Mouse (Mus musculus): ENCODE measurements around the gene Cfap157. TPM values are rescaled to one million over a fixed set of nuclear protein-coding genes. Genes with fewer than 3 reads are reported as not detected.

Gene Cfap157
- polyA plus RNA-seq (2016; fragmentation: Nextera tagmentation; extraction: Ambion mirVana), result 0.85 and 1.5 TPM in 2 replicates

DNA sequence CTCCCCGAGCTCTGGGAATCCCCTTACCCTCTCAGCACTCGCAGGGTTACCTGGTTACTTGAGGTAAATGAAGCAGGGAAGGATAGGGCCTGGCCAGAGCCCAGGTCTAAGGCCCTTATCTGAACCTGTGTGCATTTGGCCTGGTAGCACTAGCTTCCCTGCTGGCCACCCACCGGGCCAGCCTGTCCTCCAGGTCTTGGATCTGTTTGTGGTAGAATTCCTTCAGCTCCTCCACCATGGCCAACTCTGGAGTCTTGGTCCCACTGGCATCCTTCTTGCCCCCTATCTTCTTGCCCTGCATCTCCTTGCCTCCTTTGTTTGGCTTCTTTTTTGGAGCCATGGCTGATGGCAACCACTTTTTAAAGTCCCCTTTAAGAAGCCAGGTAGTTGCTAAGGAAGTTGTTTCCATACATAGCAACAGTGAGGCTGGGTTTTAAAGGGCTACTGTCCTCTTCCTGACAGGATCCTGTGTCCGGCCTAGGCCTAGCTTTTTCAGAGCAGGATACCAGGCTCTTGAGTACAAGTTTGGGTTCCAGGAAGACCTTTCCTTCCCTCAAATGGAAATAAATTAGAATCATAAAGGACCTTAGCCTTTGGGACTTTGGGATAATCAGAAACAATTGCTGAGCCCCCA is at the start of gene Cfap157:
TSS of gene Cfap157 (minus strand) at position 381 of the 634 bp plus-strand sequence.
- whole genome bisulfite sequencing, result 69% methylated on average over 4 of the region's 4 CpGs
- H3K9me3 ChIP-seq (replicated peaks), result no peaks in the 10 kb centered on the region
- no peak for ATAC-seq (ENCODE audit: low FRiP score)
- no peak within 1 kb of the TSS for H3K4me2 ChIP-seq (replicated peaks)
- H3K4me1 ChIP-seq, result no peaks in the 10 kb centered on the region; the same call in 1 of the 2 replicates
- H3K36me3 ChIP-seq, result peaks cover 10% of the 10 kb centered on the region; the same call in 1 of the 2 replicates
- no peak within 1 kb of the TSS for H3K9ac ChIP-seq
- no peak within 1 kb of the TSS for H3K27ac ChIP-seq
- H3K27me3 ChIP-seq, result no peaks in the 10 kb centered on the region
- H3K4me3 ChIP-seq, result no peak within 1 kb of the TSS

DNA sequence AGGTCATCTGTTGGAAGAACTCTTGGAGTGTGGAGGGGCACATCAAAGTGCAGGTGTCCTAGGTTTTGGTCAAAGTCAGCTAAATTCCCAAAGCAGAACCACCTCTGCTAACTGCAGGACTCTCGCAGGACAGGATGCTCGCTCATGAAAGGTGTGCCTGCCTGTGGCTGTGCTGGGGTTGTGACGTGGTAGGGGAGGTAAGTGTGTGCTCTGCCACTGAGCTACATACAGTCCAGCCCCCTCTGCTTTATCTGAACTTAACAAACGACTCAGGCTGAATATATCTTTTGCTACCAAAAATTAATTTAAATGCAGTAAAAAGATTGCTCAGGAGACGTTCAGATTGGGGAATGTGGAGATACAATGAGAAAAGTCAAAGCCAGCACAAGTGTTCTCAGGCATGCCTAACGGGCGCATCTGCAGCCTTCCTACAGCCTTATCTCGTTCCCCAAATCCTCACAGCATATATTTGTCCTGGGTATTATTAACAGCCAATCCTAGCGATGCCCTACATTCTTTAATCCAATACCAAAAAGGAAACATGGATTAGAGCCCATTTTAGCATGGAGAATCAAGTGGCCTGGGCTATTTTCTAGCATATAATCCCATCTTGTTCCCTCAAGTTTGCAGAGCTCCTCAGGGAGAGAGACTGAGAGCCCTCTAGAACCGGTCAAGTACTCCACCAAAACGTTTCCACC is 44.9 kb upstream of the Cfap157 start:
- 85% methylated on average over 11 of the region's 11 CpGs for WGBS
- peaks cover 10% of the 10 kb centered on the region for H3K4me1 ChIP-seq
- no peak for ATAC-seq (ENCODE audit: low FRiP score)
- no peak overlapping the region for H3K9ac ChIP-seq
- H3K9me3 ChIP-seq (replicated peaks), result no peaks in the 10 kb centered on the region
- H3K36me3 ChIP-seq, result no peaks in the 10 kb centered on the region
- no peak overlapping the region for H3K27ac ChIP-seq
- no peak overlapping the region for H3K4me3 ChIP-seq
- no peaks in the 10 kb centered on the region for H3K27me3 ChIP-seq
- H3K4me2 ChIP-seq (replicated peaks), result no peak overlapping the region

DNA sequence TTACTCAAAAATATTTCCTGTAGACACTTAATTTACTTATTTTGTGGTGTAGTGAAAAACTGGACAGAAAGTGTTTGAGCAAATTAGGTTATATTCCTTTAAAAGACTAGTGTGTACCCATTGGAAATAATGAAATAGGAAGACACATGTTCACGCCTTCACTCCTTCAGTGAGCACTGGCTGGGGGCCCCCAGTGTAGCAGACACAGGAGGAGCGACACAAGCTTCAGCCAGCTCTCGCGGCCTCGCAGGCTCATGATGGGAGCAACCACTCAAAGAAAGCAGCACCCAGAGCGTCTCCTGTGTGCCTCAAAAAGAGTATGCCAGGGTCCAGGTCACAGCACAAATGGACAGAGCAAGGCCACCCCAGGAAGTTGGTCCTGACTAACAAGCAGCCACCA is 41.6 kb upstream of the Cfap157 start:
- H3K9me3 ChIP-seq (replicated peaks), result no peaks in the 10 kb centered on the region
- H3K4me2 ChIP-seq (replicated peaks), result no peak overlapping the region
- 0 out of 2 replicates have a peak, but pooled peaks cover under 1% of the 10 kb centered on the region for H3K36me3 ChIP-seq
- WGBS, result 84% methylated on average over 6 of the region's 6 CpGs
- H3K4me3 ChIP-seq, result no peak overlapping the region
- peaks cover 21% of the 10 kb centered on the region for H3K4me1 ChIP-seq
- H3K27me3 ChIP-seq, result no peaks in the 10 kb centered on the region
- no peak for ATAC-seq (ENCODE audit: low FRiP score)
- no peak overlapping the region for H3K27ac ChIP-seq
- no peak overlapping the region for H3K9ac ChIP-seq

DNA sequence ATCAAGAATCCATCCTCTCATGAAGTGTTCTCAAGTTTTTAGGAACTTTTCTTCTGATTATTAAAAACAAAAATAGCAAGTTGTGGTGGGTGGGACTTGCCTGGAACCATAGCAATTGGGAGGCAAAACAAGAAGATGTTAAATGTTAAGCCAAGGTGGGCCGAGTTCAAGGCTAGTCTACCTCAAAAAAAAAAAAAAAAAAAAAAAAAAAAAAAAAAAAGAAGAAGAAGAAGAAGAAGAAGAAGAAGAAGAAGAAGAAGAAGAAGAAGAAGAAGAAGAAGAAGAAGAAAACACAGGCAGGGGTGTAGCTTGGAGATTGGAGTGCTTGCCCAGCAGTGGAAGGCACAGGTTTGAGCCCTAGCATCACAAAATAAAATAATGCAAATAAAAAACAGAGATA is 40.5 kb upstream of the Cfap157 start:
- H3K27ac ChIP-seq, result peak overlapping the region; percentile 71
- peaks cover 21% of the 10 kb centered on the region for H3K4me1 ChIP-seq
- H3K36me3 ChIP-seq, result 0 out of 2 replicates have a peak, but pooled peaks cover 6% of the 10 kb centered on the region
- H3K4me2 ChIP-seq (replicated peaks), result no peak overlapping the region
- H3K27me3 ChIP-seq, result no peaks in the 10 kb centered on the region
- 65% methylated on average over 1 of the region's 1 CpGs for WGBS
- H3K9ac ChIP-seq, result no peak overlapping the region
- no peak for ATAC-seq (ENCODE audit: low FRiP score)
- H3K4me3 ChIP-seq, result no peak overlapping the region
- H3K9me3 ChIP-seq (replicated peaks), result no peaks in the 10 kb centered on the region

DNA sequence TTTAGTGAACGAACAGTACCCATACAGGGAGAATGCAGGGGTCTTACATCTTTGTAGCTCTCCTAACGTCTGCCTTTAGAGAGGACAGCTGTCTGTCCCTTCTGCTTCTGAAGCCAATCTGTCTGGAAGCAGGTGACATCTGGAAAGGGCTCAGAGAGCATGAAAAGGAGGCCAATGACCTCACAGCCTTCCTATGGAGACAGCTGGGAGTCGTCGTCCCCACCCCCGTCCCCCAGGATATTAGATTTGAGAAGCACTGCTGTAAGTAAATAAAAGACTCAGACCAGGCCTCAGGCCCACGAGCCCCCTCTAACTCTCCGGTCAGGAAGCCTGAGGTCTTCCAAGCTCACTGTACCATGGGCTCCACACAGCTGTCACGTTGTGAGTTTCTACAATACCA is 40.0 kb upstream of the Cfap157 start:
- 26% methylated on average over 8 of the region's 8 CpGs for WGBS
- ATAC-seq (ENCODE audit: low FRiP score), result peak; percentile 40; the same call in 1 of the 2 replicates
- no peak overlapping the region for H3K9ac ChIP-seq

DNA sequence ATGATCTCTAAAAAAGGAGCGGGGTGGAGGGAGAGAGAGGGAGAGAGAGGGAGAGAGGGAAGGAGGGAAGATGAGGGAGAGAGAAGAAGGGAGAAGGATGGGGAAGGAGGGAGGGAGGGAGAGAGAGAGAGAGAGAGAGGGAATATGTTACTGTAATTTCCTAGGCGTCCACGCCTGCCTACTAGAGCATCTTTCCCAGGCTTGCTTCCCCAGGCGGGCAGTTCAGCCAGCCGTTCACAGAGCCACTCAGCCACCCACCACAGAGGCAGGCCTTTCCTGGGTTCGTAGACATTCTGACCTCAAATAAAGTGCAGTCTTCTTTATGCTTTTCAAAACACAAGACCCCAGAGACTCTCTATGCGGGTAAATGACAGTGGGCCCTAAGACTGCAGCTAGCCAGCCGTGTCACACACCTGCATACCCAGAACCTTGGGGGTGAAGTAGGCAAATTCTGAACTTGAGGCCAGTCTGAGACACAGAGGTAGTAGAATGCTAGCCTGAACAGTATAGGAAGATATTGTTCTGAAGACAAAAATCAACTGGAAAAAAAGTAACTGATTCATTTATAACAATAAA is 39.4 kb upstream of the Cfap157 start:
- peak overlapping the region; percentile 71 for H3K27ac ChIP-seq
- H3K9ac ChIP-seq, result no peak overlapping the region
- H3K9me3 ChIP-seq (replicated peaks), result no peaks in the 10 kb centered on the region
- H3K36me3 ChIP-seq, result peaks cover 9% of the 10 kb centered on the region
- no peak overlapping the region for H3K4me2 ChIP-seq (replicated peaks)
- peaks cover 21% of the 10 kb centered on the region for H3K4me1 ChIP-seq
- WGBS, result 50% methylated on average over 8 of the region's 8 CpGs
- no peaks in the 10 kb centered on the region for H3K27me3 ChIP-seq
- ATAC-seq (ENCODE audit: low FRiP score), result 0 out of 2 replicates have a peak, but pooled peaks have one; percentile 38
- no peak overlapping the region for H3K4me3 ChIP-seq

More for the DNA sequence above, 40.0 kb upstream of the Cfap157 start:
- 0 out of 2 replicates have a peak, but pooled peaks cover 6% of the 10 kb centered on the region for H3K36me3 ChIP-seq
- no peak overlapping the region for H3K4me3 ChIP-seq
- H3K27ac ChIP-seq, result peak overlapping the region; percentile 71
- H3K9me3 ChIP-seq (replicated peaks), result no peaks in the 10 kb centered on the region
- no peak overlapping the region for H3K4me2 ChIP-seq (replicated peaks)
- H3K4me1 ChIP-seq, result peaks cover 21% of the 10 kb centered on the region
- no peaks in the 10 kb centered on the region for H3K27me3 ChIP-seq

DNA sequence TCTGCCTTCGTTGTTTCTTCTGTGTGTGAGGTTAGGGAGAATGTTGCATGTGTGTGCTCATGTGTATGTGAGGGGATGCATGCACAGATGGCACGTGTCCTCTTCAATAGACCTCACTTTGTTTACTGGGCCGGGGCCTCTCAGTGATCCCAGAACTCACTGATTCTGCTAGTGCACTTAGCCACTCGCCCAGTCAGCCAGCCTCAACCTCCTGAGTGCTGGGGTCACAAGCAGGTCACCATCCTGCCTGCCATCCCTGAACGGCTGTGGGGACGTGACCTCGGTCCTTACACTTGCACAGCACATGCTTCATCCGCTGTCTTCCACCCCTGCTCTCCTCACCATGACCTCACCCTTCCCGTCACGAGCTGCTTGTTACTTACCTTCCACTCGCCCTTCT is 38.9 kb upstream of the Cfap157 start:
- peak overlapping the region; percentile 71 for H3K27ac ChIP-seq
- no peak overlapping the region for H3K4me2 ChIP-seq (replicated peaks)
- no peaks in the 10 kb centered on the region for H3K9me3 ChIP-seq (replicated peaks)
- no peak for ATAC-seq (ENCODE audit: low FRiP score)
- peaks cover 11% of the 10 kb centered on the region for H3K36me3 ChIP-seq
- H3K9ac ChIP-seq, result no peak overlapping the region
- H3K27me3 ChIP-seq, result no peaks in the 10 kb centered on the region
- peaks cover 21% of the 10 kb centered on the region for H3K4me1 ChIP-seq
- no peak overlapping the region for H3K4me3 ChIP-seq
- 45% methylated on average over 11 of the region's 11 CpGs for WGBS

DNA sequence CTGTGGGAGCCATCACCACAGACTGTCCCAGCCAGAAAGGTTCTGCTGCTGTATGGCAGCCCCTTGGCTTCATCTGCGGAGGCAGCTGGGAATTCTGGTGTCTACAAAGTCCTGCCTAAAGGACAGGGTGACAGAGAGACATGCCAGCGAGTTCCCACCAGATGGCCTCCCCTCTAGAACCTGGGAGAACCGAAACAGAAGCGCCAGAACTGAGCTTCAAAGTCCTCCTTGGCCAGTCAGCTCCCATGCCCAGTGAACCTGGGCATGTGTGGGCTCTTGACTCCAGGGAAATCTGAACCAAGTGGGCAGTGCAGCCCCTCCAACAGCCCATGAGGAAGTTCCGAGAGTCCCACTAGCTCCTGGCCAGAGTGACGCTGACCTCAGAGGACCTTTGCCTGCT is 38.4 kb upstream of the Cfap157 start:
- no peak overlapping the region for H3K9ac ChIP-seq

DNA sequence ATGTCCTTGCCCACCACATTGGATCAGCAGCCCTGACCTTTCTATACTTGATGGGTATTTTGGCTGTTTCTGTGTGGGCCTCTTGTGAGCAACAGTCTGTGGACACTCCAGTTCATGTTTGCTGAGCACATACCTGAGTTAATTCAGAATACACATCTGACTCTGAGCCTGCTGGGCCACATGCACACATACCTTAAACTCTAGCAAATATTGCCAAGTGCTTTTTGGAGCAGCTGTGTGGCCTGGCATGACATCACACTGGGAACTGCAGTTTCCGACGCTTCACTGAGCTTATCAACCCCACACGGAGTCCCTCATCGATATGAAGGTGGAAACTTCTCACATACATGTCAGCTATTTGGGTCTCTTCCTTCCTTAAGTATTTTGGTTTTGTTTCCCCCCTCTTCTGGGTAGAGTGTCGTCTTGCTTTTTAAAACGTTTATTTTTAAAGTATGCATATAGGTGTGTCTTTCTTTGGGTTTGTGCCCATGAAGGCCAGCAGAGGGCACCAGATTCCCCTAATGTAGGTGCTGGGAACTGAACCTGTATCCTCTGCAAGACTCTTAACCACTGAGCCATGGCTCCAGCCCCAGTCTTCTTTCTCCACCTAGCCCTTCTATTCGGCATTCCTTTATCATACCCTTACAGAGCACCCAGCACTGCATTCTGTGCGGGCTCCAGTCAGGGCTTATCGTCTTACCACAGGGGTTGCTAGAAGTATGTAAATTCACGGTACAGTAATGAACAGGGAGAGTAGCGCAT is 37.0 kb upstream of the Cfap157 start:
- peaks cover 23% of the 10 kb centered on the region for H3K4me1 ChIP-seq
- no peak overlapping the region for H3K9ac ChIP-seq
- no peaks in the 10 kb centered on the region for H3K9me3 ChIP-seq (replicated peaks)
- ATAC-seq (ENCODE audit: low FRiP score), result no peak
- H3K4me3 ChIP-seq, result no peak overlapping the region
- no peak overlapping the region for H3K4me2 ChIP-seq (replicated peaks)
- peaks cover 23% of the 10 kb centered on the region for H3K36me3 ChIP-seq
- WGBS, result 68% methylated on average over 11 of the region's 11 CpGs
- no peaks in the 10 kb centered on the region for H3K27me3 ChIP-seq
- H3K27ac ChIP-seq, result no peak overlapping the region

More for the DNA sequence above, 38.4 kb upstream of the Cfap157 start:
- H3K4me2 ChIP-seq (replicated peaks), result no peak overlapping the region
- 78% methylated on average over 6 of the region's 6 CpGs for WGBS
- peaks cover 21% of the 10 kb centered on the region for H3K4me1 ChIP-seq
- H3K36me3 ChIP-seq, result peaks cover 16% of the 10 kb centered on the region
- H3K27me3 ChIP-seq, result no peaks in the 10 kb centered on the region
- no peaks in the 10 kb centered on the region for H3K9me3 ChIP-seq (replicated peaks)
- no peak for ATAC-seq (ENCODE audit: low FRiP score)
- H3K27ac ChIP-seq, result no peak overlapping the region
- H3K4me3 ChIP-seq, result no peak overlapping the region

DNA sequence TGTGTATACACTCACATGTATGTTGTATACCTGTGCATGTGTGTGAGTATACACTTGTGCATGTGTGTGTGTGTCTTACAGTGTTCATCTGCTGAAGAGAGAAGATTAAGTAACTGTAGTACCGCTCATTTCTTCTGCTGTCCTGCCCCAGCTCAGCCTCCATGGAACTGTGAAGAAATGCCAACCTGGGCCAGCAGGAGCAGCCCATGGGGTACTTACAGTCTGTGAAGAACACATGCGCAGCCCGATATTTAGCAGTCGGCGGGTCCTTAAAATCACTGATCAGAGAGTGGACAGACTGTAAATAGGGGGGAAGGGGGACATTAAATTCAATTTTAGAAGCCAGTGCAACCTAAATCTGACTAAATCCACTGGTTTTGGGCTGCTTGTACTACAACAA is 34.0 kb upstream of the Cfap157 start:
- Histone ChIP-seq H3K36me3 (peaks cover 33% of the 10 kb centered on the region), H3K27ac (no peak overlapping the region), H3K4me3 (no peak overlapping the region), H3K4me1 (peaks cover 9% of the 10 kb centered on the region), H3K9me3 (replicated peaks) (no peaks in the 10 kb centered on the region), H3K27me3 (no peaks in the 10 kb centered on the region), H3K4me2 (replicated peaks) (no peak overlapping the region), H3K9ac (no peak overlapping the region)
- WGBS, result 94% methylated on average over 5 of the region's 5 CpGs
- ATAC-seq (ENCODE audit: low FRiP score), result no peak

DNA sequence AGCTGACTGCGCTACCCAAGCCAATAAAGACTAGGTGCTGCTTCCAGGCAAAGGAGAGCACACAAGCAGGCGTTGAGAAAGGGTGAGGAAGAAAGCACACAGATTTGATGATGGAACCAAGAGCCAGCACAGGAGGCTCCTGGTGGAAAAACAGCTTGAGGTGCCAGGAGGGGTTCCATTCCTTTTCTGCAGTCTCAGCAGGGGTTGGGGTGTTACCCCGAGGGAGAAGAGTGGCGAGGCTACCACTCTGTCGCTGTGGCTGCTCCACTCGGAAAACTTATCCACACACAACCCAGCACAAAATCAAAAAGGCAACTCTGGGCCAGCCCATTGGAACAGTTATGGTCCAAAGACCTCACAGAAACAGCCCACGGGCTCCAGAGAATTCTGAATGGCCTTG is 33.4 kb upstream of the Cfap157 start:
- WGBS, result 67% methylated on average over 7 of the region's 7 CpGs
- Histone ChIP-seq H3K27me3 (no peaks in the 10 kb centered on the region), H3K9me3 (replicated peaks) (no peaks in the 10 kb centered on the region), H3K4me3 (no peak overlapping the region), H3K4me1 (peaks cover 3% of the 10 kb centered on the region), H3K36me3 (peaks cover 33% of the 10 kb centered on the region), H3K9ac (no peak overlapping the region), H3K4me2 (replicated peaks) (no peak overlapping the region), H3K27ac (no peak overlapping the region)
- ATAC-seq (ENCODE audit: low FRiP score), result no peak

Data from hindbrain, embryonic 12.5 days (tissue).